Comparison of ENCODE assay signal across 32 mouse cellular contexts in genomic region chr11:60359138-60359537, GRCm38 (mm10). TPM values are rescaled to one million over a fixed set of nuclear protein-coding genes. Genes with fewer than 3 reads are reported as not detected.
DNase-seq lines count a peak whose midpoint lies in the region; ATAC-seq and TF ChIP-seq lines count a peak whose summit lies in the region.
"Had no signal": no experiment of that assay in that cellular context is flagged by ENCODE, and none has a peak within 500 bp of the region (broad histone marks: within the 10 kb centered on the region; RNA-seq: fewer than 3 reads in every experiment).

No protein-coding gene starts in this region.

- H3K9ac ChIP-seq in heart, embryonic 13.5 days = no peak overlapping the region
- H3K9ac ChIP-seq: embryonic facial prominence, embryonic 15.5 days; forebrain, embryonic 12.5 days; heart, embryonic 15.5 days; hindbrain, embryonic 13.5 days; limb, embryonic 12.5 days; liver, embryonic 15.5 days; lung, embryonic 14.5 days; midbrain, embryonic 13.5 days; stomach, embryonic 15.5 days had no signal

- ATAC-seq in heart, embryonic 13.5 days (ENCODE audit: extremely low read depth, insufficient number of reproducible peaks, low FRiP score, low TSS enrichment) = no peak
- ATAC-seq: activated CD4-positive, CD25-positive, alpha-beta regulatory T cell, adult 4 months; intestine, embryonic 16.5 days; midbrain, embryonic 13.5 days had no signal

- no peak for DNase-seq in heart, postnatal 36 days
- peak; percentile 23 for DNase-seq in ZHBTc4 (ENCODE audit: low read depth, low spot score)
- DNase-seq in left cerebral cortex, adult 2 months (ENCODE audit: extremely low spot score in 1 of 2, low spot score in 2 of 2) = no peak
- DNase-seq in midbrain, embryonic 10.5 days (ENCODE audit: low spot score) = no peak
- no peak for DNase-seq in embryo, embryonic 10.5 days (ENCODE audit: low spot score)
- DNase-seq: adrenal gland, adult 2 months; cerebellum, adult 11 months; cerebellum, adult 9-11 months; gastrocnemius, postnatal 25 days; kidney, adult 9 months; layer of hippocampus, adult 9-11 months; lung, postnatal 14 days; right cerebral cortex, postnatal 14 days; thymus, postnatal 14 days had no signal

- no peaks in the 10 kb centered on the region for H3K79me2 ChIP-seq in macrophage (ENCODE audit: inconsistent target)

- H3K4me2 ChIP-seq in heart, embryonic 13.5 days = no peak overlapping the region
- H3K4me2 ChIP-seq: embryonic facial prominence, embryonic 15.5 days; forebrain, embryonic 12.5 days; heart, embryonic 15.5 days; hindbrain, embryonic 13.5 days; limb, embryonic 12.5 days; liver, embryonic 15.5 days; lung, embryonic 14.5 days; midbrain, embryonic 13.5 days; stomach, embryonic 15.5 days had no signal

- TF ChIP-seq CTCF in left cerebral cortex, adult 2 months (IDR thresholded peaks at IDR 0.05) = no peak

- no peaks in the 10 kb centered on the region for H3K9me3 ChIP-seq in heart, embryonic 13.5 days
- no peaks in the 10 kb centered on the region for H3K9me3 ChIP-seq in midbrain, embryonic 10.5 days (replicated peaks)
- H3K9me3 ChIP-seq: embryonic facial prominence, embryonic 10.5 days; embryonic facial prominence, embryonic 15.5 days; forebrain, embryonic 12.5 days; G1E; heart, embryonic 15.5 days; hindbrain, embryonic 13.5 days; limb, embryonic 12.5 days; liver, embryonic 15.5 days; megakaryocyte, embryonic 14.5 days; midbrain, embryonic 13.5 days; stomach, embryonic 15.5 days had no signal

- peaks cover 10% of the 10 kb centered on the region for H3K4me1 ChIP-seq in heart, embryonic 13.5 days
- no peaks in the 10 kb centered on the region for H3K4me1 ChIP-seq in midbrain, embryonic 10.5 days
- H3K4me1 ChIP-seq: forebrain, embryonic 12.5 days; hindbrain, embryonic 13.5 days; limb, embryonic 12.5 days; liver, embryonic 15.5 days; midbrain, embryonic 13.5 days; stomach, embryonic 15.5 days had no signal

- H3K27me3 ChIP-seq in heart, embryonic 13.5 days (replicated peaks) = no peaks in the 10 kb centered on the region
- H3K27me3 ChIP-seq in midbrain, embryonic 10.5 days (ENCODE audit: low read depth, poor library complexity, severe bottlenecking) = no peaks in the 10 kb centered on the region
- H3K27me3 ChIP-seq: CH12.LX; embryonic facial prominence, embryonic 15.5 days; forebrain, embryonic 12.5 days; heart, embryonic 15.5 days; hindbrain, embryonic 13.5 days; limb, embryonic 12.5 days; midbrain, embryonic 13.5 days; stomach, embryonic 15.5 days had no signal

- 63% methylated on average over 5 of the region's 5 CpGs for WGBS in heart, embryonic 13.5 days
- 57% methylated on average over 5 of the region's 5 CpGs for WGBS in macrophage (ENCODE audit: missing documents)
- 71% methylated on average over 5 of the region's 5 CpGs for WGBS in midbrain, embryonic 10.5 days

- no peaks in the 10 kb centered on the region for H3K36me3 ChIP-seq in heart, embryonic 13.5 days
- no peaks in the 10 kb centered on the region for H3K36me3 ChIP-seq in macrophage (ENCODE audit: inconsistent target)
- no peaks in the 10 kb centered on the region for H3K36me3 ChIP-seq in midbrain, embryonic 10.5 days
- H3K36me3 ChIP-seq: embryonic facial prominence, embryonic 10.5 days; embryonic facial prominence, embryonic 15.5 days; forebrain, embryonic 12.5 days; G1E; heart, embryonic 15.5 days; hindbrain, embryonic 13.5 days; limb, embryonic 12.5 days; liver, embryonic 15.5 days; midbrain, embryonic 13.5 days; stomach, embryonic 15.5 days had no signal

- intact Hi-C loops in heart, postnatal 36 days (cut with DNase I) = no loop called here
- intact Hi-C loops in left cerebral cortex, adult 2 months (cut with DNase I) = no loop called here

- H3K27ac ChIP-seq in heart, embryonic 13.5 days (replicated peaks) = 0 out of 2 replicates have a peak overlapping the region, but pooled peaks have one; percentile 8
- peak overlapping the region; percentile 17; the same call in 1 of the 2 replicates for H3K27ac ChIP-seq in macrophage
- no peak overlapping the region for H3K27ac ChIP-seq in left cerebral cortex, adult 2 months
- no peak overlapping the region for H3K27ac ChIP-seq in midbrain, embryonic 10.5 days (replicated peaks)
- H3K27ac ChIP-seq: embryonic facial prominence, embryonic 10.5 days; embryonic facial prominence, embryonic 15.5 days; forebrain, embryonic 12.5 days; hindbrain, embryonic 13.5 days; limb, embryonic 12.5 days; liver, embryonic 15.5 days; midbrain, embryonic 13.5 days; stomach, embryonic 15.5 days had no signal

- H3K4me3 ChIP-seq in heart, embryonic 13.5 days = no peak overlapping the region
- no peak overlapping the region for H3K4me3 ChIP-seq in macrophage (ENCODE audit: inconsistent target)
- H3K4me3 ChIP-seq in left cerebral cortex, adult 2 months = no peak overlapping the region
- no peak overlapping the region for H3K4me3 ChIP-seq in midbrain, embryonic 10.5 days
- H3K4me3 ChIP-seq: embryonic facial prominence, embryonic 10.5 days; embryonic facial prominence, embryonic 15.5 days; forebrain, embryonic 12.5 days; heart, embryonic 15.5 days; hindbrain, embryonic 13.5 days; limb, embryonic 12.5 days; liver, embryonic 15.5 days; megakaryocyte, embryonic 14.5 days; midbrain, embryonic 13.5 days; stomach, embryonic 15.5 days had no signal

RNA-seq across cellular contexts. Expression of gene Drc3, which starts 6.0 kb away (rescaled TPM):
- polyA plus RNA-seq in heart, embryonic 13.5 days (2015; fragmentation: Nextera tagmentation; extraction: Ambion mirVana) = 2.4 TPM in 2 replicates
- total RNA-seq in heart, postnatal 36 days (2021) = 1 to 10 TPM; 2.4 to 2.5 TPM
- total RNA-seq in macrophage (2018; cell fraction: chromatin; rRNA removed) = under 1 TPM in 17 of 26 experiments, not detected in 9; 0.21 to 0.92 (median 0.47) TPM
- under 1 TPM in 19 of 26 experiments, not detected in 7; 0.03 to 0.26 (median 0.13) TPM for total RNA-seq in macrophage (2018; cell fraction: cytosol; rRNA removed)
- under 1 TPM in 7 of 26 experiments, not detected in 19; 0.22 to 0.96 (median 0.52) TPM for total RNA-seq in macrophage (2018; cell fraction: nucleus; rRNA removed)
- 0.12 TPM in 1 of 3 replicates, not detected in the others for polyA plus RNA-seq in macrophage (2018)
- 10 to 100 TPM; 11.7 to 12.5 TPM for total RNA-seq in left cerebral cortex, adult 2 months (2021)
- 1.7 and 1.8 TPM in 2 replicates for polyA plus RNA-seq in midbrain, embryonic 10.5 days (2016; fragmentation: Nextera tagmentation; extraction: Ambion mirVana)
- polyA plus RNA-seq: C2C12 had no signal

RNA-seq across cellular contexts. Expression of gene Tom1l2, which starts 6.4 kb away (rescaled TPM):
- 27.5 and 28.7 TPM in 2 replicates for polyA plus RNA-seq in heart, embryonic 13.5 days (2015; fragmentation: Nextera tagmentation; extraction: Ambion mirVana)
- 100 to 1,000 TPM; 101 to 113 TPM for total RNA-seq in heart, postnatal 36 days (2021)
- 100 to 1,000 TPM in 5 of 26 experiments, 10 to 100 TPM in 21; 48.7 to 111 (median 87.5) TPM for total RNA-seq in macrophage (2018; cell fraction: chromatin; rRNA removed)
- 10 to 100 TPM; 10.8 to 30.1 (median 15.3) TPM for total RNA-seq in macrophage (2018; cell fraction: cytosol; rRNA removed)
- 10 to 100 TPM; 40.5 to 85.5 (median 54.8) TPM for total RNA-seq in macrophage (2018; cell fraction: nucleus; rRNA removed)
- 8.1 to 12.3 TPM (median 11.2 TPM) in 3 replicates for polyA plus RNA-seq in macrophage (2018)
- total RNA-seq in left cerebral cortex, adult 2 months (2021) = 100 to 1,000 TPM; 216 to 221 TPM
- polyA plus RNA-seq in midbrain, embryonic 10.5 days (2016; fragmentation: Nextera tagmentation; extraction: Ambion mirVana) = 17.6 and 26.2 TPM in 2 replicates

RNA-seq across cellular contexts. Expression of gene Gid4, which starts 57.8 kb away (rescaled TPM):
- polyA plus RNA-seq in heart, embryonic 13.5 days (2015; fragmentation: Nextera tagmentation; extraction: Ambion mirVana) = 15.1 and 17.6 TPM in 2 replicates
- total RNA-seq in heart, postnatal 36 days (2021) = 10 to 100 TPM; 47.7 to 49.8 TPM
- total RNA-seq in macrophage (2018; cell fraction: chromatin; rRNA removed) = 1 to 10 TPM; 1.1 to 7.8 (median 3.5) TPM
- total RNA-seq in macrophage (2018; cell fraction: cytosol; rRNA removed) = 10 to 100 TPM in 15 of 26 experiments, 1 to 10 TPM in 11; 7.0 to 15.8 (median 10.1) TPM
- total RNA-seq in macrophage (2018; cell fraction: nucleus; rRNA removed) = 10 to 100 TPM in 4 of 26 experiments, 1 to 10 TPM in 22; 2.3 to 13.0 (median 5.6) TPM
- 8.3 to 13.8 TPM (median 11.1 TPM) in 3 replicates for polyA plus RNA-seq in macrophage (2018)
- 10 to 100 TPM; 52.6 to 52.7 TPM for total RNA-seq in left cerebral cortex, adult 2 months (2021)
- polyA plus RNA-seq in midbrain, embryonic 10.5 days (2016; fragmentation: Nextera tagmentation; extraction: Ambion mirVana) = 31.7 and 32.5 TPM in 2 replicates

RNA-seq across cellular contexts. Expression of gene Atpaf2, which starts 59.1 kb away (rescaled TPM):
- polyA plus RNA-seq in heart, embryonic 13.5 days (2015; fragmentation: Nextera tagmentation; extraction: Ambion mirVana) = 50.2 and 54.0 TPM in 2 replicates
- 10 to 100 TPM; 40.8 to 43.9 TPM for total RNA-seq in heart, postnatal 36 days (2021)
- total RNA-seq in macrophage (2018; cell fraction: chromatin; rRNA removed) = 10 to 100 TPM in 18 of 26 experiments, 1 to 10 TPM in 8; 4.8 to 25.1 (median 14.0) TPM
- total RNA-seq in macrophage (2018; cell fraction: cytosol; rRNA removed) = 10 to 100 TPM; 11.5 to 24.5 (median 17.1) TPM
- 10 to 100 TPM in 19 of 26 experiments, 1 to 10 TPM in 7; 6.2 to 26.4 (median 13.1) TPM for total RNA-seq in macrophage (2018; cell fraction: nucleus; rRNA removed)
- polyA plus RNA-seq in macrophage (2018) = 14.8 to 26.6 TPM (median 21.7 TPM) in 3 replicates
- total RNA-seq in left cerebral cortex, adult 2 months (2021) = 10 to 100 TPM; 24.6 to 32.7 TPM
- polyA plus RNA-seq in midbrain, embryonic 10.5 days (2016; fragmentation: Nextera tagmentation; extraction: Ambion mirVana) = 51.8 and 52.1 TPM in 2 replicates

Comparison
In these comparisons a context has a peak if more than half of its experiments do, and no peak if none do; other contexts are left out.
1. H3K27ac ChIP-seq: peak in heart, embryonic 13.5 days (single experiment) and macrophage (single experiment); none in left cerebral cortex, adult 2 months (single experiment) and midbrain, embryonic 10.5 days (single experiment).